Mouse (Mus musculus): ENCODE data around the gene Tssk2.

- TF ChIP-seq CTCF (IDR thresholded peaks at IDR 0.05; ENCODE audit: extremely low read depth, insufficient read depth, insufficient read length, insufficient replicate concordance) (no peak), POLR2A (IDR thresholded peaks at IDR 0.05; ENCODE audit: low read depth, low read length) (no peak)
These were observed 30.8 kb downstream of the Tssk2 start for GRCm38 (mm10) chr16:17929211-17929610.

Data from spleen, adult 2 months (tissue).